Comparison of ENCODE assay signal across 11 mouse cellular contexts in genomic region chr6:54849179-54850156, GRCm38 (mm10). TPM values are rescaled to one million over a fixed set of nuclear protein-coding genes. Genes with fewer than 3 reads are reported as not detected.
DNase-seq lines count a peak whose midpoint lies in the region; ATAC-seq and TF ChIP-seq lines count a peak whose summit lies in the region.
"Had no signal": no experiment of that assay in that cellular context is flagged by ENCODE, and none has a peak within 500 bp of the region (broad histone marks: within the 10 kb centered on the region; RNA-seq: fewer than 3 reads in every experiment).

No protein-coding gene starts in this region.

- H3K27me3 ChIP-seq in heart, postnatal 0 days (ENCODE audit: control insufficient read depth, insufficient read depth, low read length) = no peaks in the 10 kb centered on the region
- no peaks in the 10 kb centered on the region for H3K27me3 ChIP-seq in small intestine, adult 2 months (ENCODE audit: control insufficient read depth, insufficient read depth, low read length)
- H3K27me3 ChIP-seq: embryonic facial prominence, embryonic 12.5 days; lung, embryonic 15.5 days had no signal

- TF ChIP-seq CTCF in heart, postnatal 0 days (IDR thresholded peaks at IDR 0.05; ENCODE audit: low read depth) = no peak
- TF ChIP-seq CTCF in small intestine, adult 2 months (IDR thresholded peaks at IDR 0.05; ENCODE audit: extremely low read depth, insufficient read length, insufficient replicate concordance, low read depth, low read length) = no peak

- H3K4me3 ChIP-seq in heart, postnatal 0 days (ENCODE audit: low read depth, low read length) = no peak overlapping the region
- no peak overlapping the region for H3K4me3 ChIP-seq in small intestine, adult 2 months (ENCODE audit: low read depth, low read length)
- H3K4me3 ChIP-seq: embryonic facial prominence, embryonic 12.5 days; lung, embryonic 15.5 days had no signal

- no peak for TF ChIP-seq EP300 in heart, postnatal 0 days (IDR thresholded peaks at IDR 0.05; ENCODE audit: low read depth)

- intact Hi-C loops in heart, postnatal 25 days (cut with DNase I) = loop anchor here (5.0 kb wide), 1 partner anchor 43 kb away; no protein-coding TSS in a partner anchor

- no peak overlapping the region for H3K4me2 ChIP-seq in heart, postnatal 0 days (ENCODE audit: low read depth, low read length)
- H3K4me2 ChIP-seq: embryonic facial prominence, embryonic 12.5 days; lung, embryonic 15.5 days had no signal

- no peak for DNase-seq in heart, postnatal 0 days (ENCODE audit: low spot score)
- DNase-seq in heart, postnatal 25 days (ENCODE audit: low spot score) = no peak
- DNase-seq in yolk sac, embryonic 10.5 days (ENCODE audit: low spot score) = no peak
- no peak for DNase-seq in testis, postnatal 10 days (ENCODE audit: low spot score)
- DNase-seq: kidney, postnatal 10 days had no signal

- no peaks in the 10 kb centered on the region for H3K9me3 ChIP-seq in heart, postnatal 0 days (replicated peaks; ENCODE audit: control insufficient read depth, low read length)
- H3K9me3 ChIP-seq: embryonic facial prominence, embryonic 12.5 days; lung, embryonic 15.5 days had no signal

- peak; percentile 41; the same call in 1 of the 2 replicates for ATAC-seq in heart, postnatal 0 days (ENCODE audit: insufficient read depth, low read depth)
- peak; percentile 75 for ATAC-seq in CD4-positive, CD25-positive, alpha-beta regulatory T cell, adult 4 months
- ATAC-seq in common myeloid progenitor, adult 5-6 weeks (replicated peaks; ENCODE audit: low read depth, poor library complexity, severe bottlenecking) = peak; percentile 57; the same call in 1 of the 2 replicates
- ATAC-seq in frontal cortex, adult (ENCODE audit: low TSS enrichment) = no peak

- no peaks in the 10 kb centered on the region for H3K36me3 ChIP-seq in heart, postnatal 0 days (replicated peaks; ENCODE audit: control insufficient read depth, insufficient read depth, low read length)
- H3K36me3 ChIP-seq in small intestine, adult 2 months (ENCODE audit: control insufficient read depth, insufficient read depth, low read length) = no peaks in the 10 kb centered on the region
- H3K36me3 ChIP-seq: embryonic facial prominence, embryonic 12.5 days; lung, embryonic 15.5 days had no signal

- peak overlapping the region; percentile 77 for H3K27ac ChIP-seq in heart, postnatal 0 days (ENCODE audit: low read depth)
- peak overlapping the region; percentile 34; the same call in 1 of the 2 replicates for H3K27ac ChIP-seq in small intestine, adult 2 months (ENCODE audit: insufficient read depth, low read depth, low read length)
- H3K27ac ChIP-seq: embryonic facial prominence, embryonic 12.5 days; lung, embryonic 15.5 days had no signal

- H3K4me1 ChIP-seq in heart, postnatal 0 days (ENCODE audit: control insufficient read depth, insufficient read depth) = peaks cover 35% of the 10 kb centered on the region
- peaks cover 17% of the 10 kb centered on the region; the same call in 1 of the 2 replicates for H3K4me1 ChIP-seq in small intestine, adult 2 months (ENCODE audit: control insufficient read depth, insufficient read depth, insufficient read length, low read length)

- H3K9ac ChIP-seq in heart, postnatal 0 days (replicated peaks; ENCODE audit: low read depth, low read length) = no peak overlapping the region
- H3K9ac ChIP-seq: embryonic facial prominence, embryonic 12.5 days; lung, embryonic 15.5 days had no signal

- 38% methylated on average over 4 of the region's 4 CpGs for WGBS in heart, postnatal 0 days
- 26% methylated on average over 4 of the region's 4 CpGs for WGBS in small intestine, adult 2 months

- no peak for TF ChIP-seq POLR2A in small intestine, adult 2 months (IDR thresholded peaks at IDR 0.05; ENCODE audit: low read depth, low read length)

RNA-seq across cellular contexts. Expression of gene Znrf2, which starts 32.8 kb away (rescaled TPM):
- total RNA-seq in heart, postnatal 0 days (2014; rRNA removed; ENCODE audit: low replicate concordance) = 7.1 and 31.3 TPM in 2 replicates
- polyA plus RNA-seq in heart, postnatal 0 days (2015; fragmentation: Nextera tagmentation; extraction: Ambion mirVana) = 3.7 and 4.3 TPM in 2 replicates
- 10 to 100 TPM; 17.2 to 17.6 TPM for total RNA-seq in heart, postnatal 25 days (2021)
- 10 to 100 TPM; 22.9 to 26.1 TPM for polyA plus RNA-seq in CD4-positive, CD25-positive, alpha-beta regulatory T cell, adult 4 months (2017; shearing (Covaris generic))
- 51.6 and 62.5 TPM in 2 replicates for total RNA-seq in common myeloid progenitor, adult 5-6 weeks (2017)
- 3.8 and 7.0 TPM in 2 replicates for polyA plus RNA-seq in small intestine, adult 2 months (2012; rRNA removed)
